Mouse (Mus musculus) liver, postnatal 0 days (tissue): ENCODE measurements around the gene Cars.

Source experiments
- CTCF ChIP-seq: sonication (generic); IDR thresholded peaks from 2 replicates; pipeline ENCODE4 v1.5.1; 2016; ENCODE audit warnings: antibody characterized with exemption, low read depth
- EP300 ChIP-seq: IDR thresholded peaks from 2 replicates; pipeline ENCODE4 v1.6.1; 2016; ENCODE audit warnings: antibody characterized with exemption, low read depth, mild to moderate bottlenecking

GRCm38 (mm10) chr7:143556964-143557610, 42.8 kb downstream of the Cars start:
- TF ChIP-seq CTCF (no peak), EP300 (peak; percentile 93)
